Mouse (Mus musculus): ENCODE measurements around the gene Foxi2.
A peak's percentile ranks its signal among the peaks of the same experiment; 100 is the strongest.

Foxi2 gene

DNA sequence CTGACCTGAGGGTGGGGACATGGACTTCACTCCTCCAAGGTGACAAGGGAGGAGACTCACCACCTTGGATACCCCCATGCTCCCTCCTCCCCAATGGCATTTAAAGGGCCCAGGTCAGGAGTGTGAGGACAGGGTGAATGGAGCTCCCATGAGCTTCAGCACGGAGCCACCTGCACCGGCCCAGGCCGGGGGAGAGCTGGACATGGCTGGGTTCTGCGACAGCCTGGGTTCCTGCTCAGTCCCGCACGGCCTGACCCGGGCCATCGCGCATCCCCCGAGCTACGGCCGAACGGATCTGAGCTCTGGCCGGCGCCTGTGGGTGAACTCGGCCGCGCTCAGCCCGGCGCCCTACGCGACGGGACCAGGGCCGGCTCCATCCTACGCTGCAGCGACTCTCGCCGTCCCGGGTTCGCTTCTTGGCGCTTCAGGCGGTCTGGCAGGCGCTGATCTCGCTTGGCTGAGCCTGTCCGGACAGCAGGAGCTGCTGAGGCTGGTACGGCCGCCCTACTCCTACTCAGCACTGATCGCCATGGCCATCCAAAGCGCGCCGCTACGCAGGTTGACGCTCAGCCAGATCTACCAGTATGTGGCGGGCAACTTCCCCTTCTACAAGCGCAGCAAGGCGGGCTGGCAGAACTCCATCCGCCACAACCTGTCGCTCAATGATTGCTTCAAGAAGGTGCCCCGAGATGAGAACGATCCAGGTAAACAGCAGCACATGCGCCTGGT, at the start of gene Foxi2:
Foxi2 (plus strand) TSS at position 72 of the 729 bp plus-strand sequence.
- no peak for DNase-seq (ENCODE audit: low spot score in 2 of 2)

DNA sequence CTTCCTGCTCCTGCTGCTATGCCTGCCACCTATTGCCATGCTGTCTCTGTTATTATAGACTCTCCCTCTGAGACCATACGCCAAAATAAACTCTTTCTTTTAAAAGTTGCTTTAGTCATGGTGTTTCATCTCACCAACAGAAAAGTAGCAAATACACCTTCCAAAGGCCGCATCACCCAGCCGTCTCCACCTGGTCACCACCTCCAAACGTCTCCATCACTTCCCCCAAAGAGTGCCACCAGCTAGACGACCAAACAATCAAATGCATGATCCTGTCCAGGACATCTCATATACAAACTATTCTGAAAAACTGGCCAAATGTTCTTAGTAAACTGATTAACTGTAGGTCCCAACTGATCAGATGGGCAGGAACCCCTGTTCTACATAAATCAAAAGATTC, 45.5 kb upstream of the Foxi2 start:
- DNase-seq (ENCODE audit: low spot score in 2 of 2) = no peak

GRCm38 (mm10) chr7:135376048-135376447, 34.1 kb upstream of the Foxi2 start:
- no peak for DNase-seq (ENCODE audit: low spot score in 2 of 2)

DNA sequence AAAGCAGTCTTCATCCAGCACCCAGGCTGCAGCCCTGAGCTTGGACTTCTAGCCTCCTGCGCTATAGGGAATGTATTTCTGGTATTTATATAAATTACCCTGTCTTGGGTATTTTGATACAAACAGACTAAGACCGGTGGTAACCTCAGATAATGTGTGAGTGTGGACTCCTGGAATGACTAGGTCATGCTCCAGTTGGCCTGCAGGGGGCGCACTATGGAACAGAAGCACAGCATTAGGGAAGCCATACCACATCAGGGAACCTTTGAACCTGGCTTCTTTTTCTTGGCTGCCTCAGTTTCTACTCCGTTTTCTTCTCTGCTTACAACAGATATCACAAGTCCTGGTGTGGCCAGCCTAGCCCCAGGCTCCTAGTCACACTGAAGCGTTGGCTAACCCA, 33.2 kb upstream of the Foxi2 start:
- no peak for DNase-seq (ENCODE audit: low spot score in 2 of 2)

GRCm38 (mm10) chr7:135378331-135378730, 31.8 kb upstream of the Foxi2 start:
- no peak for DNase-seq (ENCODE audit: low spot score in 2 of 2)

- no peak for DNase-seq (ENCODE audit: low spot score in 2 of 2)
Observed at GRCm38 (mm10) chr7:135389039-135389438, 21.1 kb upstream of the Foxi2 start.

- no peak for DNase-seq (ENCODE audit: low spot score in 2 of 2)
Observed at GRCm38 (mm10) chr7:135392949-135393542, 17.1 kb upstream of the Foxi2 start.

DNA sequence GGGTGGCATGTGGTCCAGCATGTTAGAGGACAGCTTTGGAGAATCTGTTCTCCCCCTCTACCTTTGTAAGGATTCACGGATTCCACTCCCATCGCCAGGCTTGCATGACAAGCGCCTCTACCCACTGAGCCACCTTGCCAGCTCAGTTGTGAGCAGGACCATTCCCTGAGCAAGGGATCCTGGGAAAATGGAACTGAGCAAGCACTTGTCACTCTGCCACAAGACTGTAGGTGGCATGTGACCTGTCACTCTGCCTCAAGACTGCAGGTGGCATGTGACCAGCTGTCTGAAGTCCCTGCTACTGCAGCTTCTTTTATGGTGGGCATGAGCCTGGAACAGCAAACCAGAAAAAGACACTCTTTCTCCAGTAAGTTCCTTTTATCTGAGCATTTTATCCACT, 15.7 kb upstream of the Foxi2 start:
- DNase-seq (ENCODE audit: low spot score in 2 of 2) = no peak

DNA sequence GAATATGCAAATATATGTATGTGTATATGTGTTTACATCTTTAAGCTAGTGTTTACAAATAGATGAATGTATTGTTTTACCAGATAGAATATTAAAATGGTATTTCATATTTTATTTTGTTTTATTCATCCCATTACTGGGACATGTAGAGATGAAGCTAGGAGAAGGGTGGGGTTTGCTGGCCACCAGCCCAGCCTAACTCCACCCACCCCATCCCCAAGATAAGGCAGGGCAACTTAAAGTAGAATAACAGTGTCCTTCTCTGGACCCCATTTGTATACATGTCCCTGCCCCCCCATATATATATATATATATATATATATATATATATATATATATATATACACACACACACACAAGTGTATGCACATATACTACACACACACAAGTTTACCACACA, 14.9 kb upstream of the Foxi2 start:
- no peak for DNase-seq (ENCODE audit: low spot score in 2 of 2)

- no peak for DNase-seq (ENCODE audit: low spot score in 2 of 2)
Observed at GRCm38 (mm10) chr7:135397096-135397495, 13.0 kb upstream of the Foxi2 start.

DNA sequence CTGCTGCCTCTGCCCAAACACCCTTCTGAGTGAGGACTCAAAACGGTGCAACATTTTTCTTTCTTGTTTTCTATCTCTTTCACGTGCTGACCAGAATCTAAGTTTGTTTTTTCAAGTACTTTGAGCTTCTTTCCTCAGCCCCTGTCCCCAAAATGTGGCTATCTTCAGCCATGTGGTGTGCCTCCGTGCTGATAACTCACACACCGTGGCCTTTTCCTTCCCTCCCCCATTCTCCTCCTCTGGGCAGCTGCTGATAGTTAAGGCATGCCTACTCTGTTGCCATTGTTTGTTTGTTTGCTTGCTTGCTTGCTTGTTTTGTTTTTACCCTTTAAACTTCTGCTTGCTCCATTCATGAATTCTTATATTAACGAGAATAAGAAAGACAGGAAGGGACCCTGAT, 12.2 kb upstream of the Foxi2 start:
- no peak for DNase-seq (ENCODE audit: low spot score in 2 of 2)

DNA sequence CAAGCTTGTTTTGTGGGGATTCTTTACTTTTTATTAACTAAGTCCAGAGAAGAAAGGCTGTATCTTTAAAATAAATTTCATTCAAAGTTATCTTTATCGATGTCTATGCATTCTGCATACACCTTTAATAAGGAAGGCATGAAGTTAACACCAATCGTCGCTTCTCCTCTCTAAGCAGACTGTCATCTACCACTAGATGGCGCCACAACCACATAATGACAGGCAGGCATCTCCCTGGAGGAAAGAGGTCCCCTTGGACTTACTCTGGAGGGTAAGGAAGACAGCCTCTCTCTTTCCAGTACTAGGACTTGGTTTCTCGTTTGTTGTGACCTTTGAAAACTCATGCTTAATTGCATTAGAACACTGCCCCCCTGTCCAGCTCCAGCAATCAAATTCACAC, 6.7 kb upstream of the Foxi2 start:
- DNase-seq (ENCODE audit: low spot score in 2 of 2) = peak; percentile 54 to 75

DNA sequence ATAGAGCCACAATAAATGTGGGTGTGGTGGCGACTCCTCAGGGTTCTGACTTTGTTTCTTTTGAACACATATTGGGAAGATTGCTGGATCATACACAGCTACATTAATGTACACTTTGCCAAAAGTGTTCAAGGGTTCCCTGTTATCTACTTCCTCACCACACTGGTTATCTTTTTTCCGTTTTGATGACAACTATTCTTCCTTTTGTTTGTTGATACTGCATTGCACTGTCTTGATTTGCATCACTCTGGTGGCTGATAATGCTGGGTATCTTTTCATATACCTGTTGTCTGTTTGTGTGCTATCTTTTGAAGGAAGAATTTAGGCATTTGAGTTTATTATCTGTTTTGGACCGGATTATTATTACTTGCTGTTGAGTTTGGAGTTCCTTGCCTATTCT, 3.3 kb upstream of the Foxi2 start:
- DNase-seq (ENCODE audit: low spot score in 2 of 2) = no peak

- DNase-seq (ENCODE audit: low spot score in 2 of 2) = no peak
Observed at GRCm38 (mm10) chr7:135408501-135408900, 1.6 kb upstream of the Foxi2 start.

DNA sequence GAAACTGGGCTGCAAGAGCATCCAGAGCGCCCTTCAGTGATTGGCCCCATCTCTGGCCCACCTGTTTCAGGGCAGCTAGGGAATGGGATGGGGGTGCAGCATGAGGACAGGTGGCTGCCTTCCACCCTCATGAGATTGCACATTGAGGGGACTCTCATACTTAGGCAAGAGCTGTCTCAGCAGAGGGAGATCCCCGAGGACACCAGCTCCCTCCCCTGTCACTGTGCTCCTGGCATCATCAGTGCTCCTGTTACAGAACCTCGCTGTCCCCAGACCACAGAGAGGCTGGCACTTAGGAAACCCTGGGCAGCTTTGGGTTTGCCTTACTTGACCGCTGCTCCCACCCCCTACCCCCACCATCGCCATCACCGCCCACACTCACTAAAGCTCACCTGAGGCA, 2.2 kb downstream of the Foxi2 start:
- DNase-seq (ENCODE audit: low spot score in 2 of 2) = no peak

GRCm38 (mm10) chr7:135428840-135429239, 18.7 kb downstream of the Foxi2 start:
- DNase-seq (ENCODE audit: low spot score in 2 of 2) = no peak

DNA sequence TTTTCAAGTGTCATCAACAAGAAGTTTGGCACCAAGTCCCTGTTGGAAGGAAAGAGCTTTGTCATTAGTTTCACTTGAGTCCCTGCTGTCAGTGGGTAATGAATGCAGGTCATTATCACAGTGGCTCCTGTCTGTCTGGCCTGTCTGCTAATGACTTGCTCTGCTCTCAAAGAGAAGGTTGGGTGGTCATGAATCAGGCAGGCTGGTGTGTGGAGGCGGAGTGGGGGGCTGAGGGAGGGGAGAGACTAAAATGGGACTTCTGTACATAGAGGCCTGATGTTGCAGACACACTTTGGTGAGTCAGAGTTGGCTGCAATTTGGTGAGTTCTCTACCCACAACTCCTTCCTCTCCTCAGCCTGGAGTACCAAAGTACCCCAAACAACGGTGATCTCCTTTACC, 20.8 kb downstream of the Foxi2 start:
- DNase-seq (ENCODE audit: low spot score in 2 of 2) = no peak

GRCm38 (mm10) chr7:135443903-135444302, 33.8 kb downstream of the Foxi2 start:
- no peak for DNase-seq (ENCODE audit: low spot score in 2 of 2)

DNA sequence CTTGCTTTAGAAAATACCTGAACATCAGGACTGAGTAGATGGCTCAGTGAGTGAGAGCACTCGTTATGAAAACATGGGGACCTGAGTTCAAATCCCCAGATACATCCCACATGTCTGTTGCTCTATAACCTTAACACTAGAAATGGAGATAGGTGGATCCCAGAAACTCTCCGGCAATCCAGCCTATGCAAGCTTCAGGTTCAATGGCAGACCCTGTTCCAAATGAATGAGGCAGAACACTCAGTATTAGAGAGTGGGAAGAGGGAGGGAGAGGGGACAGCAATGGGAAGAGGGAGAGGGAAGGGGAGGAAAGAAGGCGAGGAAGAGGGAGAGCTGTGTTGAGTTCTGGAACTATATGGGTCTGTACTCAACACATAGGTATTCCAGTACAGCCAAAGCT, 41.2 kb downstream of the Foxi2 start:
- DNase-seq (ENCODE audit: low spot score in 2 of 2) = no peak

GRCm38 (mm10) chr7:135452366-135452765, 42.3 kb downstream of the Foxi2 start:
- no peak for DNase-seq (ENCODE audit: low spot score in 2 of 2)

GRCm38 (mm10) chr7:135453690-135454089, 43.6 kb downstream of the Foxi2 start:
- DNase-seq (ENCODE audit: low spot score in 2 of 2) = no peak

Measured in cerebellum, postnatal 4 days (tissue).